Comparison of ENCODE assay signal across 12 mouse cellular contexts in genomic region chr11:54778131-54778844, GRCm38 (mm10). TPM values are rescaled to one million over a fixed set of nuclear protein-coding genes. Genes with fewer than 3 reads are reported as not detected.
DNase-seq lines count a peak whose midpoint lies in the region; ATAC-seq and TF ChIP-seq lines count a peak whose summit lies in the region.
"Had no signal": no experiment of that assay in that cellular context is flagged by ENCODE, and none has a peak within 500 bp of the region (broad histone marks: within the 10 kb centered on the region; RNA-seq: fewer than 3 reads in every experiment).

No protein-coding gene starts in this region.

- ATAC-seq in heart, embryonic 16.5 days (replicated peaks; ENCODE audit: extremely low read depth, insufficient read depth, low FRiP score) = peak; percentile 62; the same call in 1 of the 2 replicates

- peak overlapping the region; percentile 53 for H3K27ac ChIP-seq in gastrocnemius, adult 2 months
- peak overlapping the region; percentile 71 for H3K27ac ChIP-seq in heart, embryonic 16.5 days (ENCODE audit: low read length)
- H3K27ac ChIP-seq: liver, embryonic 14.5 days; midbrain, embryonic 12.5 days had no signal

- intact Hi-C loops in gastrocnemius, adult 2 months (cut with DNase I) = no loop called here

- WGBS in heart, embryonic 16.5 days = 0% methylated on average over 1 of the region's 1 CpGs

- no peaks in the 10 kb centered on the region for H3K27me3 ChIP-seq in heart, embryonic 16.5 days (ENCODE audit: control insufficient read depth, insufficient read depth, low read length)
- H3K27me3 ChIP-seq: midbrain, embryonic 12.5 days had no signal

- no peak overlapping the region for H3K9ac ChIP-seq in heart, embryonic 16.5 days (ENCODE audit: low read length)
- H3K9ac ChIP-seq: liver, embryonic 14.5 days; midbrain, embryonic 12.5 days had no signal

- DNase-seq in gastrocnemius, adult 2 months = peak; percentile 35
- DNase-seq in gastrocnemius, postnatal 10 days = no peak
- peak; percentile 68 for DNase-seq in spleen, postnatal 36 days (ENCODE audit: low spot score in 2 of 2)
- DNase-seq in spleen, postnatal 14 days (ENCODE audit: low spot score in 2 of 2) = no peak
- DNase-seq in thymus, postnatal 25 days = peak; percentile 43
- no peak for DNase-seq in cerebellum, adult 9-11 months
- DNase-seq in urinary bladder, postnatal 4 days (ENCODE audit: low spot score in 2 of 2) = no peak
- DNase-seq: layer of hippocampus, adult 9-11 months; right cerebral cortex, adult 18-20 months had no signal

- TF ChIP-seq CTCF in gastrocnemius, adult 2 months (IDR thresholded peaks at IDR 0.05) = no peak

- H3K9me3 ChIP-seq in heart, embryonic 16.5 days (replicated peaks; ENCODE audit: control insufficient read depth, low read length) = no peaks in the 10 kb centered on the region
- H3K9me3 ChIP-seq: midbrain, embryonic 12.5 days had no signal

- H3K36me3 ChIP-seq in heart, embryonic 16.5 days (ENCODE audit: control insufficient read depth, insufficient read depth) = no peaks in the 10 kb centered on the region
- H3K36me3 ChIP-seq: midbrain, embryonic 12.5 days had no signal

- no peak overlapping the region for H3K4me3 ChIP-seq in gastrocnemius, adult 2 months
- H3K4me3 ChIP-seq in heart, embryonic 16.5 days (ENCODE audit: low read length) = no peak overlapping the region
- H3K4me3 ChIP-seq: midbrain, embryonic 12.5 days had no signal

- no peak overlapping the region for H3K4me2 ChIP-seq in heart, embryonic 16.5 days (ENCODE audit: low read depth, low read length)
- H3K4me2 ChIP-seq: midbrain, embryonic 12.5 days had no signal

- H3K4me1 ChIP-seq in heart, embryonic 16.5 days (ENCODE audit: control insufficient read depth, insufficient read depth, low read length) = peaks cover 45% of the 10 kb centered on the region

RNA-seq across cellular contexts. Expression of gene Cdc42se2, which starts 9.2 kb away (rescaled TPM):
- total RNA-seq in gastrocnemius, adult 2 months (2021) = 10 to 100 TPM; 14.4 to 19.6 TPM
- total RNA-seq in gastrocnemius, postnatal 10 days (2021) = 10 to 100 TPM; 22.1 to 22.5 TPM
- polyA plus RNA-seq in heart, embryonic 16.5 days (2015; fragmentation: Nextera tagmentation; extraction: Ambion mirVana) = 63.5 and 76.1 TPM in 2 replicates

Comparison
In these comparisons a context has a peak if more than half of its experiments do, and no peak if none do; other contexts are left out.
1. DNase-seq: peak in gastrocnemius, adult 2 months (single experiment), spleen, postnatal 36 days (2 of 2) and thymus, postnatal 25 days (single experiment); none in gastrocnemius, postnatal 10 days (single experiment), spleen, postnatal 14 days (0 of 2), cerebellum, adult 9-11 months (single experiment) and urinary bladder, postnatal 4 days (0 of 2).